8 mouse cellular contexts compared by ENCODE assay signal in genomic region chr16:96030476-96031102, GRCm38 (mm10). TPM values are rescaled to one million over a fixed set of nuclear protein-coding genes. Genes with fewer than 3 reads are reported as not detected.
A peak's percentile ranks its signal among the peaks of the same experiment; 100 is the strongest.
DNase-seq lines count a peak whose midpoint lies in the region; ATAC-seq lines count a peak whose summit lies in the region.

No protein-coding gene starts in this region.

- H3K9ac ChIP-seq in kidney, embryonic 16.5 days (replicated peaks; ENCODE audit: low read length): no peak overlapping the region
- H3K9ac ChIP-seq in hindbrain, embryonic 11.5 days (ENCODE audit: low read depth, low read length): no peak overlapping the region

- H3K36me3 ChIP-seq in kidney, embryonic 16.5 days (ENCODE audit: insufficient read depth, low read length): peaks cover 74% of the 10 kb centered on the region
- H3K36me3 ChIP-seq in hindbrain, embryonic 11.5 days (ENCODE audit: control insufficient read depth, insufficient read depth, low read length): peaks cover 15% of the 10 kb centered on the region

- H3K27ac ChIP-seq in kidney, embryonic 16.5 days (ENCODE audit: low read length): no peak overlapping the region
- H3K27ac ChIP-seq in hindbrain, embryonic 11.5 days (ENCODE audit: low read depth, low read length): no peak overlapping the region

- H3K4me3 ChIP-seq in kidney, embryonic 16.5 days (ENCODE audit: low read length): no peak overlapping the region
- H3K4me3 ChIP-seq in hindbrain, embryonic 11.5 days (ENCODE audit: low read depth, low read length): no peak overlapping the region

- DNase-seq in kidney, adult 11 months: peak; percentile 6
- DNase-seq in NIH3T3 (ENCODE audit: low read depth): peak; percentile 32
- DNase-seq in retina, postnatal 7 days (ENCODE audit: low read depth, low spot score): peak; percentile 13
- no peak for DNase-seq in frontal cortex, adult 2 months (ENCODE audit: extremely low spot score in 1 of 2, low spot score in 1 of 2)
- no peak for DNase-seq in hindbrain, embryonic 11.5 days (ENCODE audit: low spot score)
- DNase-seq in gastrocnemius, adult 8-10 months (ENCODE audit: low spot score in 2 of 2): no peak

- no peak overlapping the region for H3K4me2 ChIP-seq in kidney, embryonic 16.5 days (replicated peaks; ENCODE audit: low read depth, low read length)
- no peak overlapping the region for H3K4me2 ChIP-seq in hindbrain, embryonic 11.5 days (replicated peaks; ENCODE audit: low read depth, low read length)

- ATAC-seq in kidney, embryonic 16.5 days (ENCODE audit: low FRiP score, low TSS enrichment): no peak
- ATAC-seq in inflammation-experienced regulatory T-cells, adult 6 months: peak; percentile 39
- ATAC-seq in hindbrain, embryonic 11.5 days (ENCODE audit: low FRiP score): no peak

- H3K27me3 ChIP-seq in kidney, embryonic 16.5 days (ENCODE audit: insufficient read depth, low read length): no peaks in the 10 kb centered on the region
- H3K27me3 ChIP-seq in hindbrain, embryonic 11.5 days (ENCODE audit: control insufficient read depth, insufficient read depth, low read length): no peaks in the 10 kb centered on the region

- H3K9me3 ChIP-seq in kidney, embryonic 16.5 days (ENCODE audit: low read length): no peaks in the 10 kb centered on the region
- no peaks in the 10 kb centered on the region for H3K9me3 ChIP-seq in hindbrain, embryonic 11.5 days (ENCODE audit: control insufficient read depth, low read length)

- WGBS in kidney, embryonic 16.5 days: 96% methylated on average over 2 of the region's 2 CpGs
- 96% methylated on average over 2 of the region's 2 CpGs for WGBS in hindbrain, embryonic 11.5 days

- no peaks in the 10 kb centered on the region for H3K4me1 ChIP-seq in kidney, embryonic 16.5 days (ENCODE audit: insufficient read depth, low read length)
- no peaks in the 10 kb centered on the region for H3K4me1 ChIP-seq in hindbrain, embryonic 11.5 days (replicated peaks; ENCODE audit: control insufficient read depth, insufficient read depth, low read length)

RNA-seq across cellular contexts. Expression of gene Psmg1, which starts 39.8 kb away (rescaled TPM):
- polyA plus RNA-seq in kidney, embryonic 16.5 days (2015; fragmentation: Nextera tagmentation; extraction: Ambion mirVana): 73.3 and 88.6 TPM in 2 replicates
- 10 to 100 TPM; 20.2 to 27.5 (median 25.2) TPM for polyA plus RNA-seq in inflammation-experienced regulatory T-cells, adult 6 months (2017; shearing (Covaris generic))
- 25.0 and 26.4 TPM in 2 replicates for polyA plus RNA-seq in frontal cortex, adult 2 months (2012; rRNA removed)
- 90.0 and 94.2 TPM in 2 replicates for polyA plus RNA-seq in hindbrain, embryonic 11.5 days (2014; fragmentation: Nextera tagmentation; extraction: Ambion mirVana)
- 10 to 100 TPM; 11.9 to 14.4 (median 12.9) TPM for total RNA-seq in gastrocnemius, adult 8-10 months (2022)

RNA-seq across cellular contexts. Expression of gene Brwd1, which starts 51.7 kb away (rescaled TPM):
- 74.5 and 85.6 TPM in 2 replicates for polyA plus RNA-seq in kidney, embryonic 16.5 days (2015; fragmentation: Nextera tagmentation; extraction: Ambion mirVana)
- polyA plus RNA-seq in inflammation-experienced regulatory T-cells, adult 6 months (2017; shearing (Covaris generic)): 10 to 100 TPM; 26.9 to 55.5 (median 47.3) TPM
- polyA plus RNA-seq in frontal cortex, adult 2 months (2012; rRNA removed): 79.8 and 80.1 TPM in 2 replicates
- polyA plus RNA-seq in hindbrain, embryonic 11.5 days (2014; fragmentation: Nextera tagmentation; extraction: Ambion mirVana): 224 and 240 TPM in 2 replicates
- total RNA-seq in gastrocnemius, adult 8-10 months (2022): 10 to 100 TPM; 48.0 to 63.0 (median 55.2) TPM

Comparison
In these comparisons a context has a peak if more than half of its experiments do, and no peak if none do; other contexts are left out.
1. DNase-seq: peak in kidney, adult 11 months (single experiment), NIH3T3 (single experiment) and retina, postnatal 7 days (single experiment); none in frontal cortex, adult 2 months (0 of 2), hindbrain, embryonic 11.5 days (single experiment) and gastrocnemius, adult 8-10 months (0 of 2).